16 mouse cellular contexts compared by ENCODE assay signal in genomic region chr11:24257741-24258140, GRCm38 (mm10).
DNase-seq lines count a peak whose midpoint lies in the region; ATAC-seq and TF ChIP-seq lines count a peak whose summit lies in the region.
"Had no signal": no experiment of that assay in that cellular context is flagged by ENCODE, and none has a peak within 500 bp of the region (broad histone marks: within the 10 kb centered on the region; RNA-seq: fewer than 3 reads in every experiment).

No protein-coding gene starts in this region.

- H3K27ac ChIP-seq in intestine, postnatal 0 days (ENCODE audit: low read depth, low read length): no peak overlapping the region
- no peak overlapping the region for H3K27ac ChIP-seq in intestine, embryonic 16.5 days (ENCODE audit: low read length)
- H3K27ac ChIP-seq: embryonic facial prominence, embryonic 12.5 days; macrophage; midbrain, embryonic 13.5 days had no signal

- H3K9me3 ChIP-seq in intestine, postnatal 0 days (ENCODE audit: control insufficient read depth): no peaks in the 10 kb centered on the region
- H3K9me3 ChIP-seq in intestine, embryonic 16.5 days (ENCODE audit: control insufficient read depth, low read length): no peaks in the 10 kb centered on the region
- H3K9me3 ChIP-seq: embryonic facial prominence, embryonic 12.5 days; midbrain, embryonic 13.5 days had no signal

- no peak overlapping the region for H3K4me2 ChIP-seq in intestine, postnatal 0 days (replicated peaks; ENCODE audit: low read depth)
- H3K4me2 ChIP-seq in intestine, embryonic 16.5 days (ENCODE audit: low read depth, low read length): no peak overlapping the region
- H3K4me2 ChIP-seq: embryonic facial prominence, embryonic 12.5 days; midbrain, embryonic 13.5 days had no signal

- no peaks in the 10 kb centered on the region for H3K36me3 ChIP-seq in intestine, postnatal 0 days (ENCODE audit: control insufficient read depth, insufficient read depth)
- H3K36me3 ChIP-seq in intestine, embryonic 16.5 days (ENCODE audit: control insufficient read depth, insufficient read depth, low read length): no peaks in the 10 kb centered on the region
- peaks cover 1% of the 10 kb centered on the region; the same call in 1 of the 2 replicates for H3K36me3 ChIP-seq in splenic B cell, adult 2 months (ENCODE audit: control insufficient read depth, insufficient read depth, low read length, poor library complexity, severe bottlenecking)
- H3K36me3 ChIP-seq: embryonic facial prominence, embryonic 12.5 days; midbrain, embryonic 13.5 days had no signal

- ATAC-seq in intestine, postnatal 0 days: no peak
- ATAC-seq in intestine, embryonic 16.5 days: no peak
- peak; percentile 33 to 46; a peak in 3 of 4 replicates for ATAC-seq in hematopoietic stem cell, adult 5-6 weeks (replicated peaks in 1 of 2; ENCODE audit: insufficient read depth in 1 of 2, low FRiP score in 2 of 2, low TSS enrichment in 1 of 2, low read depth in 1 of 2, poor library complexity in 2 of 2, severe bottlenecking in 2 of 2)
- ATAC-seq in CD4-positive, CD25-positive, alpha-beta regulatory T cell, adult 4 months: no peak
- ATAC-seq: midbrain, embryonic 13.5 days had no signal

- H3K4me1 ChIP-seq in intestine, postnatal 0 days (replicated peaks; ENCODE audit: control insufficient read depth, insufficient read depth, low read length): no peaks in the 10 kb centered on the region
- H3K4me1 ChIP-seq in intestine, embryonic 16.5 days (ENCODE audit: control insufficient read depth, insufficient read depth, low read length): no peaks in the 10 kb centered on the region
- H3K4me1 ChIP-seq: embryonic facial prominence, embryonic 12.5 days; midbrain, embryonic 13.5 days had no signal

- DNase-seq in spleen, adult 18-20 months: peak; percentile 38 to 51
- no peak for DNase-seq in spleen, adult 12 weeks (ENCODE audit: low spot score)
- DNase-seq in splenic B cell, adult 2 months (ENCODE audit: low read depth, low spot score): peak; percentile 69
- DNase-seq in cerebellum, adult 11 months: no peak
- DNase-seq: cerebellum, adult 18-20 months; heart, postnatal 14 days; kidney, adult 9 months; left cerebral cortex, postnatal 4 days; thymus, postnatal 25 days had no signal

- H3K4me3 ChIP-seq in intestine, postnatal 0 days (ENCODE audit: low read depth, low read length): no peak overlapping the region
- H3K4me3 ChIP-seq in intestine, embryonic 16.5 days (ENCODE audit: low read length): no peak overlapping the region
- H3K4me3 ChIP-seq: embryonic facial prominence, embryonic 12.5 days; midbrain, embryonic 13.5 days had no signal

- H3K27me3 ChIP-seq in intestine, postnatal 0 days (replicated peaks; ENCODE audit: control insufficient read depth, insufficient read depth, low read length): no peaks in the 10 kb centered on the region
- no peaks in the 10 kb centered on the region for H3K27me3 ChIP-seq in intestine, embryonic 16.5 days (replicated peaks; ENCODE audit: control insufficient read depth, insufficient read depth, low read length)
- H3K27me3 ChIP-seq in splenic B cell, adult 2 months (ENCODE audit: control insufficient read depth, insufficient read depth, low read length, poor library complexity, severe bottlenecking): no peaks in the 10 kb centered on the region
- H3K27me3 ChIP-seq: embryonic facial prominence, embryonic 12.5 days; midbrain, embryonic 13.5 days had no signal

- no peak overlapping the region for H3K9ac ChIP-seq in intestine, postnatal 0 days (ENCODE audit: low read depth, low read length)
- no peak overlapping the region for H3K9ac ChIP-seq in intestine, embryonic 16.5 days (ENCODE audit: low read depth, low read length)
- H3K9ac ChIP-seq: embryonic facial prominence, embryonic 12.5 days; midbrain, embryonic 13.5 days had no signal

- TF ChIP-seq CTCF in intestine, postnatal 0 days (IDR thresholded peaks at IDR 0.05; ENCODE audit: low read depth): peak; percentile 42

Comparison
In these comparisons a context has a peak if more than half of its experiments do, and no peak if none do; other contexts are left out.
1. DNase-seq: peak in spleen, adult 18-20 months (2 of 2) and splenic B cell, adult 2 months (single experiment); none in spleen, adult 12 weeks (single experiment) and cerebellum, adult 11 months (single experiment).
2. ATAC-seq: peak in hematopoietic stem cell, adult 5-6 weeks (2 of 2); none in intestine, postnatal 0 days (single experiment), intestine, embryonic 16.5 days (single experiment) and CD4-positive, CD25-positive, alpha-beta regulatory T cell, adult 4 months (single experiment).